Comparison of ENCODE assay signal across 16 mouse cellular contexts in the genomic region with DNA sequence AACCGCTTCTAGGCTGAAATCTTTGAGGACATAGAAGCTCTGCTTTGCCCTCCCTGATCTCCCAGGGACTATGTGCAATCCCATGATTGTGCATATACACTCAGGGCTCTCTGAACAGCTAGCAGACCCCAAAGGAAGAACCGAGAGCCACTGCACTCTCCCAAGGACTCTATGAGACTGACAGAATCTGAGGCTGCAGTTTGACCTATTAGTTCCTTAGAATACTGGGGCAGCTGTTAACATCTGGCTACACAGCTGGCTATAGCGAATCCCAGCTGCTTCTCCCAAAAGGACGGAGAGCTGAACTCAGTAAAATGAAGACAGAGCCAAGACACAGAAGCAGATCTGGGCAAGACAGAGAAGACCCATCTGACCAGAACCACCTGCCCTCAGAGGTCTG. TPM values are rescaled to one million over a fixed set of nuclear protein-coding genes. Genes with fewer than 3 reads are reported as not detected.
DNase-seq lines count a peak whose midpoint lies in the region; ATAC-seq and TF ChIP-seq lines count a peak whose summit lies in the region.
"Had no signal": no experiment of that assay in that cellular context is flagged by ENCODE, and none has a peak within 500 bp of the region (broad histone marks: within the 10 kb centered on the region; RNA-seq: fewer than 3 reads in every experiment).

No protein-coding gene starts in this region.

- no peaks in the 10 kb centered on the region for H3K9me3 ChIP-seq in heart, embryonic 11.5 days (replicated peaks; ENCODE audit: control insufficient read depth, low read length)
- H3K9me3 ChIP-seq in lung, embryonic 14.5 days (ENCODE audit: low read depth, low read length): no peaks in the 10 kb centered on the region
- no peaks in the 10 kb centered on the region for H3K9me3 ChIP-seq in intestine, embryonic 15.5 days
- H3K9me3 ChIP-seq: forebrain, embryonic 15.5 days; hindbrain, embryonic 15.5 days; limb, embryonic 12.5 days had no signal

- WGBS in heart, embryonic 11.5 days (ENCODE audit: insufficient replicate concordance): 73% methylated on average over 4 of the region's 4 CpGs
- WGBS in lung, embryonic 14.5 days: 56% methylated on average over 4 of the region's 4 CpGs
- 63% methylated on average over 4 of the region's 4 CpGs for WGBS in intestine, embryonic 15.5 days
- 76% methylated on average over 4 of the region's 4 CpGs for WGBS in small intestine, adult 2 months

- peak; percentile 40 to 66 for DNase-seq in heart, postnatal 14 days
- DNase-seq in lung, embryonic 14.5 days: peak; percentile 71
- no peak for DNase-seq in lung, adult 18-20 months
- DNase-seq: cerebellum, postnatal 25 days; right cerebral cortex, adult 18-20 months; thymus, adult 18-20 months had no signal

- peaks cover 61% of the 10 kb centered on the region for H3K4me1 ChIP-seq in heart, embryonic 11.5 days (ENCODE audit: control insufficient read depth, insufficient read depth, low read length)
- H3K4me1 ChIP-seq in lung, embryonic 14.5 days (ENCODE audit: insufficient read depth): peaks cover 45% of the 10 kb centered on the region
- peaks cover 70% of the 10 kb centered on the region for H3K4me1 ChIP-seq in intestine, embryonic 15.5 days (replicated peaks)
- H3K4me1 ChIP-seq in small intestine, adult 2 months (ENCODE audit: control insufficient read depth, insufficient read depth, insufficient read length, low read length): peaks cover 40% of the 10 kb centered on the region

- H3K27ac ChIP-seq in heart, embryonic 11.5 days (ENCODE audit: low read depth, low read length): no peak overlapping the region
- no peak overlapping the region for H3K27ac ChIP-seq in lung, embryonic 14.5 days (ENCODE audit: low read depth)
- peak overlapping the region; percentile 92 for H3K27ac ChIP-seq in intestine, embryonic 15.5 days
- H3K27ac ChIP-seq in small intestine, adult 2 months (ENCODE audit: insufficient read depth, low read depth, low read length): peak overlapping the region; percentile 99
- H3K27ac ChIP-seq: forebrain, embryonic 15.5 days; hindbrain, embryonic 15.5 days; limb, embryonic 12.5 days had no signal

- no peak for TF ChIP-seq CTCF in lung, embryonic 14.5 days (IDR thresholded peaks at IDR 0.05; ENCODE audit: low read depth)
- TF ChIP-seq CTCF in small intestine, adult 2 months (IDR thresholded peaks at IDR 0.05; ENCODE audit: extremely low read depth, insufficient read length, insufficient replicate concordance, low read depth, low read length): no peak

- peaks cover 13% of the 10 kb centered on the region for H3K27me3 ChIP-seq in heart, embryonic 11.5 days (ENCODE audit: control insufficient read depth, insufficient read depth, low read length)
- H3K27me3 ChIP-seq in lung, embryonic 14.5 days (ENCODE audit: insufficient read depth, low read length): peaks cover 36% of the 10 kb centered on the region
- H3K27me3 ChIP-seq in intestine, embryonic 15.5 days (replicated peaks): no peaks in the 10 kb centered on the region
- H3K27me3 ChIP-seq in small intestine, adult 2 months (ENCODE audit: control insufficient read depth, insufficient read depth, low read length): no peaks in the 10 kb centered on the region

- TF ChIP-seq POLR2A in small intestine, adult 2 months (IDR thresholded peaks at IDR 0.05; ENCODE audit: low read depth, low read length): no peak

- no peak overlapping the region for H3K4me2 ChIP-seq in heart, embryonic 11.5 days
- H3K4me2 ChIP-seq in lung, embryonic 14.5 days: peak overlapping the region; percentile 82; the same call in 1 of the 2 replicates
- peak overlapping the region; percentile 90 for H3K4me2 ChIP-seq in intestine, embryonic 15.5 days (replicated peaks)
- H3K4me2 ChIP-seq: forebrain, embryonic 15.5 days; limb, embryonic 12.5 days had no signal

- H3K4me3 ChIP-seq in heart, embryonic 11.5 days (ENCODE audit: low read depth, low read length): no peak overlapping the region
- no peak overlapping the region for H3K4me3 ChIP-seq in lung, embryonic 14.5 days (ENCODE audit: low read depth, low read length)
- H3K4me3 ChIP-seq in intestine, embryonic 15.5 days (replicated peaks): peak overlapping the region; percentile 69
- peak overlapping the region; percentile 88 for H3K4me3 ChIP-seq in small intestine, adult 2 months (ENCODE audit: low read depth, low read length)
- H3K4me3 ChIP-seq: forebrain, embryonic 15.5 days; myocyte had no signal

- no peak for ATAC-seq in heart, embryonic 11.5 days (replicated peaks; ENCODE audit: insufficient number of reproducible peaks, low FRiP score, low TSS enrichment)
- ATAC-seq in lung, embryonic 14.5 days (ENCODE audit: insufficient read depth): no peak
- ATAC-seq in intestine, embryonic 15.5 days: no peak
- ATAC-seq in granulocyte monocyte progenitor cell, adult 5-6 weeks (replicated peaks; ENCODE audit: poor library complexity, severe bottlenecking): no peak
- ATAC-seq: forebrain, embryonic 15.5 days had no signal

- no peaks in the 10 kb centered on the region for H3K36me3 ChIP-seq in heart, embryonic 11.5 days (ENCODE audit: control insufficient read depth, insufficient read depth, low read length)
- H3K36me3 ChIP-seq in lung, embryonic 14.5 days (ENCODE audit: insufficient read depth): no peaks in the 10 kb centered on the region
- H3K36me3 ChIP-seq in intestine, embryonic 15.5 days: no peaks in the 10 kb centered on the region
- H3K36me3 ChIP-seq in small intestine, adult 2 months (ENCODE audit: control insufficient read depth, insufficient read depth, low read length): peaks cover under 1% of the 10 kb centered on the region
- H3K36me3 ChIP-seq: forebrain, embryonic 15.5 days; hindbrain, embryonic 15.5 days; limb, embryonic 12.5 days had no signal

- H3K9ac ChIP-seq in heart, embryonic 11.5 days (ENCODE audit: low read depth, low read length): no peak overlapping the region
- no peak overlapping the region for H3K9ac ChIP-seq in lung, embryonic 14.5 days
- H3K9ac ChIP-seq in intestine, embryonic 15.5 days: peak overlapping the region; percentile 4; the same call in 1 of the 2 replicates
- H3K9ac ChIP-seq: forebrain, embryonic 15.5 days; hindbrain, embryonic 15.5 days; limb, embryonic 12.5 days had no signal

- intact Hi-C loops in heart, postnatal 14 days (cut with DNase I): no loop called here

RNA-seq across cellular contexts. Expression of gene Itga3, which starts 2.8 kb away (rescaled TPM):
- 10 to 100 TPM; 13.5 to 15.6 TPM for total RNA-seq in heart, postnatal 14 days (2021)
- polyA plus RNA-seq in heart, embryonic 11.5 days (2014; fragmentation: Nextera tagmentation; extraction: Ambion mirVana): 8.5 and 9.7 TPM in 2 replicates
- polyA plus RNA-seq in lung, embryonic 14.5 days (2014; fragmentation: Nextera tagmentation; extraction: Ambion mirVana): 27.1 and 28.4 TPM in 2 replicates
- 32.8 and 35.6 TPM in 2 replicates for polyA plus RNA-seq in intestine, embryonic 15.5 days (2015; fragmentation: Nextera tagmentation; extraction: Ambion mirVana)
- 91.0 and 156 TPM in 2 replicates for polyA plus RNA-seq in small intestine, adult 2 months (2012; rRNA removed)
- not detected in 2 replicates for total RNA-seq in granulocyte monocyte progenitor cell, adult 5-6 weeks (2014; fragmentation: Nextera tagmentation)
- not detected in 2 replicates for total RNA-seq in granulocyte monocyte progenitor cell, adult 5-6 weeks (2017)

RNA-seq across cellular contexts. Expression of gene Pdk2, which starts 32.7 kb away (rescaled TPM):
- 100 to 1,000 TPM; 297 to 326 TPM for total RNA-seq in heart, postnatal 14 days (2021)
- polyA plus RNA-seq in heart, embryonic 11.5 days (2014; fragmentation: Nextera tagmentation; extraction: Ambion mirVana): 45.6 and 53.0 TPM in 2 replicates
- 24.5 and 27.4 TPM in 2 replicates for polyA plus RNA-seq in lung, embryonic 14.5 days (2014; fragmentation: Nextera tagmentation; extraction: Ambion mirVana)
- 30.8 and 31.2 TPM in 2 replicates for polyA plus RNA-seq in intestine, embryonic 15.5 days (2015; fragmentation: Nextera tagmentation; extraction: Ambion mirVana)
- polyA plus RNA-seq in small intestine, adult 2 months (2012; rRNA removed): 67.7 and 167 TPM in 2 replicates
- total RNA-seq in granulocyte monocyte progenitor cell, adult 5-6 weeks (2014; fragmentation: Nextera tagmentation): 8.5 and 9.8 TPM in 2 replicates
- total RNA-seq in granulocyte monocyte progenitor cell, adult 5-6 weeks (2017): 0.60 and 1.8 TPM in 2 replicates

RNA-seq across cellular contexts. Expression of gene Dlx3, which starts 46.1 kb away (rescaled TPM):
- not detected for total RNA-seq in heart, postnatal 14 days (2021)
- polyA plus RNA-seq in heart, embryonic 11.5 days (2014; fragmentation: Nextera tagmentation; extraction: Ambion mirVana): 0.30 and 0.40 TPM in 2 replicates
- 0.11 and 0.18 TPM in 2 replicates for polyA plus RNA-seq in lung, embryonic 14.5 days (2014; fragmentation: Nextera tagmentation; extraction: Ambion mirVana)
- polyA plus RNA-seq in intestine, embryonic 15.5 days (2015; fragmentation: Nextera tagmentation; extraction: Ambion mirVana): 0.60 and 0.88 TPM in 2 replicates
- 0.13 and 0.33 TPM in 2 replicates for polyA plus RNA-seq in small intestine, adult 2 months (2012; rRNA removed)
- not detected in 2 replicates for total RNA-seq in granulocyte monocyte progenitor cell, adult 5-6 weeks (2014; fragmentation: Nextera tagmentation)
- not detected in 2 replicates for total RNA-seq in granulocyte monocyte progenitor cell, adult 5-6 weeks (2017)
- polyA plus RNA-seq: forebrain, embryonic 15.5 days; heart, embryonic 14.5 days; liver, embryonic 16.5 days had no signal

Comparison
In these comparisons a context has a peak if more than half of its experiments do, and no peak if none do; other contexts are left out.
1. DNase-seq: peak in heart, postnatal 14 days (2 of 2) and lung, embryonic 14.5 days (single experiment); none in lung, adult 18-20 months (0 of 2).
2. H3K27ac ChIP-seq: peak in intestine, embryonic 15.5 days (single experiment) and small intestine, adult 2 months (single experiment); none in heart, embryonic 11.5 days (single experiment) and lung, embryonic 14.5 days (single experiment).
3. H3K4me3 ChIP-seq: peak in intestine, embryonic 15.5 days (single experiment) and small intestine, adult 2 months (single experiment); none in heart, embryonic 11.5 days (single experiment) and lung, embryonic 14.5 days (single experiment).